Mouse (Mus musculus) embryonic facial prominence, embryonic 14.5 days (tissue): ENCODE data around the gene Samd13. TPM values are rescaled to one million over a fixed set of nuclear protein-coding genes. Genes with fewer than 3 reads are reported as not detected.

Source experiments
- ATAC-seq: fragments of 200-750 bp; cut with Nextera tagmentation; 2 replicates; pipeline ENCODE4 v1.8.0; 2017; ENCODE audit warnings: low read depth, moderate number of reproducible peaks, moderate TSS enrichment
- DNase-seq: peaks from one replicate; pipeline ENCODE4 v3.0.0-alpha.2; 2015; ENCODE audit warnings: low spot score
- H3K27ac ChIP-seq: fragments of 300-500 bp; sonication (generic); replicated peaks from 2 replicates; pipeline ENCODE4 v1.5.1; 2014; ENCODE audit warnings: low read depth, mild to moderate bottlenecking, low read length, moderate library complexity
- H3K27me3 ChIP-seq: fragments of 300-500 bp; sonication (generic); replicated peaks from 2 replicates; pipeline ENCODE4 v1.6.1; 2014; ENCODE audit warnings: low read length; ENCODE audit not compliant: control insufficient read depth, insufficient read depth
- H3K36me3 ChIP-seq: fragments of 300-500 bp; sonication (generic); 2 replicates; pipeline ENCODE4 v1.6.1; 2014; ENCODE audit warnings: low read length, mixed read lengths; ENCODE audit not compliant: control insufficient read depth, insufficient read depth
- H3K4me1 ChIP-seq: fragments of 300-500 bp; sonication (generic); 2 replicates; pipeline ENCODE4 v1.6.1; 2014; ENCODE audit warnings: antibody characterized with exemption, low read length; ENCODE audit not compliant: control insufficient read depth, insufficient read depth
- H3K4me2 ChIP-seq: fragments of 300-500 bp; sonication (generic); 2 replicates; pipeline ENCODE4 v1.6.1; 2014; ENCODE audit warnings: low read depth, mild to moderate bottlenecking, low read length, moderate library complexity, mixed read lengths
- H3K4me3 ChIP-seq: fragments of 300-500 bp; sonication (generic); 2 replicates; pipeline ENCODE4 v1.5.1; 2014; ENCODE audit warnings: low read depth, mild to moderate bottlenecking, low read length
- H3K9ac ChIP-seq: fragments of 300-500 bp; sonication (generic); 2 replicates; pipeline ENCODE4 v1.6.1; 2014; ENCODE audit warnings: low read depth, mild to moderate bottlenecking, low read length, moderate library complexity, mixed read lengths
- H3K9me3 ChIP-seq: fragments of 300-500 bp; sonication (generic); 2 replicates; pipeline ENCODE4 v1.6.1; 2016; ENCODE audit warnings: low read length; ENCODE audit not compliant: control insufficient read depth
- WGBS: fragments of 180-500 bp; shearing (Covaris S2); extraction: QIAGEN DNeasy Blood & Tissue Kit; methylation state at CpG from one replicate; pipeline ENCODE4 v1.1.7; 2014; 5-methylcytosine and 5-hydroxymethylcytosine counted together
- polyA plus RNA-seq: library from polyadenylated mRNA; unstranded; fragments of >200 nt; fragmentation: Nextera tagmentation; extraction: Ambion mirVana; gene quantifications from 2 replicates; pipeline ENCODE4 v1.2.1, GENCODE M21; 2014

Gene Samd13
- polyA plus RNA-seq, 1 experiment from 2014 or later, result 1.3 TPM

- H3K4me2 ChIP-seq, result peak overlapping the region; percentile 42
- 54% methylated on average over 8 of the region's 8 CpGs for WGBS
- no peaks in the 10 kb centered on the region for H3K4me1 ChIP-seq
- no peaks in the 10 kb centered on the region for H3K27me3 ChIP-seq
- H3K36me3 ChIP-seq, result no peaks in the 10 kb centered on the region
- peak overlapping the region; percentile 39; the same call in 1 of the 2 replicates for H3K9ac ChIP-seq
- DNase-seq, result peak; percentile 16
- peak overlapping the region; percentile 45 for H3K27ac ChIP-seq
- H3K9me3 ChIP-seq, result no peaks in the 10 kb centered on the region
- no peak for ATAC-seq
- peak overlapping the region; percentile 14 for H3K4me3 ChIP-seq
Observed at GRCm38 (mm10) chr3:146681696-146682095, 3.7 kb downstream of the Samd13 start.

- H3K4me3 ChIP-seq, result no peak overlapping the region
- no peak for DNase-seq
- H3K36me3 ChIP-seq, result no peaks in the 10 kb centered on the region
- no peak for ATAC-seq
- no peak overlapping the region for H3K9ac ChIP-seq
- H3K27me3 ChIP-seq, result no peaks in the 10 kb centered on the region
- H3K9me3 ChIP-seq, result no peaks in the 10 kb centered on the region
- no peak overlapping the region for H3K4me2 ChIP-seq
- H3K4me1 ChIP-seq, result no peaks in the 10 kb centered on the region
- no peak overlapping the region for H3K27ac ChIP-seq
- WGBS, result 90% methylated on average over 13 of the region's 13 CpGs
Observed at GRCm38 (mm10) chr3:146680625-146681024, 4.8 kb downstream of the Samd13 start.

- Histone ChIP-seq H3K4me3 (no peak overlapping the region), H3K9me3 (no peaks in the 10 kb centered on the region), H3K9ac (no peak overlapping the region), H3K27ac (no peak overlapping the region), H3K4me1 (no peaks in the 10 kb centered on the region), H3K36me3 (no peaks in the 10 kb centered on the region), H3K27me3 (no peaks in the 10 kb centered on the region), H3K4me2 (no peak overlapping the region)
- no peak for DNase-seq
- 93% methylated on average over 16 of the region's 16 CpGs for WGBS
- no peak for ATAC-seq
Observed at GRCm38 (mm10) chr3:146679646-146680045, 5.7 kb downstream of the Samd13 start.

- no peaks in the 10 kb centered on the region for H3K36me3 ChIP-seq
- H3K27ac ChIP-seq, result no peak overlapping the region
- no peaks in the 10 kb centered on the region for H3K9me3 ChIP-seq
- DNase-seq (no peak), ATAC-seq (no peak)
- 84% methylated on average over 4 of the region's 4 CpGs for WGBS
- no peaks in the 10 kb centered on the region for H3K4me1 ChIP-seq
- H3K27me3 ChIP-seq, result no peaks in the 10 kb centered on the region
- no peak overlapping the region for H3K9ac ChIP-seq
- no peak overlapping the region for H3K4me3 ChIP-seq
- H3K4me2 ChIP-seq, result no peak overlapping the region
Observed at GRCm38 (mm10) chr3:146676193-146676592, 9.2 kb downstream of the Samd13 start.

- Histone ChIP-seq H3K4me1 (no peaks in the 10 kb centered on the region), H3K9ac (no peak overlapping the region), H3K4me2 (no peak overlapping the region), H3K27ac (no peak overlapping the region), H3K36me3 (no peaks in the 10 kb centered on the region), H3K9me3 (no peaks in the 10 kb centered on the region), H3K27me3 (no peaks in the 10 kb centered on the region), H3K4me3 (no peak overlapping the region)
- ATAC-seq, result no peak
- no peak for DNase-seq
- WGBS, result 88% methylated on average over 1 of the region's 1 CpGs
Observed at GRCm38 (mm10) chr3:146675101-146675500, 10.3 kb downstream of the Samd13 start.

- 49% methylated on average over 2 of the region's 2 CpGs for WGBS
- H3K4me1 ChIP-seq, result no peaks in the 10 kb centered on the region
- H3K36me3 ChIP-seq, result no peaks in the 10 kb centered on the region
- no peak overlapping the region for H3K9ac ChIP-seq
- no peak for ATAC-seq
- DNase-seq, result no peak
- H3K9me3 ChIP-seq, result no peaks in the 10 kb centered on the region
- H3K4me3 ChIP-seq, result no peak overlapping the region
- no peaks in the 10 kb centered on the region for H3K27me3 ChIP-seq
- H3K27ac ChIP-seq, result no peak overlapping the region
- H3K4me2 ChIP-seq, result no peak overlapping the region
Observed at GRCm38 (mm10) chr3:146671121-146671520, 14.3 kb downstream of the Samd13 start.

GRCm38 (mm10) chr3:146661907-146662306 is 23.5 kb downstream of the Samd13 start:
- ATAC-seq (peak; percentile 30; the same call in 1 of the 2 replicates), DNase-seq (no peak)
- H3K27ac ChIP-seq, result no peak overlapping the region
- H3K4me2 ChIP-seq, result no peak overlapping the region
- H3K27me3 ChIP-seq, result no peaks in the 10 kb centered on the region
- H3K4me1 ChIP-seq, result no peaks in the 10 kb centered on the region
- no peaks in the 10 kb centered on the region for H3K9me3 ChIP-seq
- H3K9ac ChIP-seq, result no peak overlapping the region
- no peak overlapping the region for H3K4me3 ChIP-seq
- no peaks in the 10 kb centered on the region for H3K36me3 ChIP-seq
- 63% methylated on average over 7 of the region's 7 CpGs for WGBS

GRCm38 (mm10) chr3:146661001-146661400 is 24.4 kb downstream of the Samd13 start:
- Histone ChIP-seq H3K36me3 (no peaks in the 10 kb centered on the region), H3K27me3 (no peaks in the 10 kb centered on the region), H3K4me2 (no peak overlapping the region), H3K4me1 (no peaks in the 10 kb centered on the region), H3K9ac (no peak overlapping the region), H3K27ac (no peak overlapping the region), H3K4me3 (no peak overlapping the region), H3K9me3 (no peaks in the 10 kb centered on the region)
- 77% methylated on average over 6 of the region's 6 CpGs for WGBS
- no peak for ATAC-seq
- no peak for DNase-seq

GRCm38 (mm10) chr3:146659321-146659720 is 26.1 kb downstream of the Samd13 start:
- H3K27me3 ChIP-seq, result no peaks in the 10 kb centered on the region
- ATAC-seq (no peak), DNase-seq (no peak)
- H3K9me3 ChIP-seq, result no peaks in the 10 kb centered on the region
- no peak overlapping the region for H3K4me3 ChIP-seq
- no peak overlapping the region for H3K9ac ChIP-seq
- 96% methylated on average over 5 of the region's 5 CpGs for WGBS
- H3K27ac ChIP-seq, result no peak overlapping the region
- H3K36me3 ChIP-seq, result no peaks in the 10 kb centered on the region
- no peaks in the 10 kb centered on the region for H3K4me1 ChIP-seq
- H3K4me2 ChIP-seq, result no peak overlapping the region
